Mouse (Mus musculus): ENCODE measurements at regions not wholly inside any gene's neighbourhood (a gene's known extent, or its start where the extent isn't known, plus 50 kb on each side); places are given as distances from the start of the nearest gene placed in this dataset.

DNA sequence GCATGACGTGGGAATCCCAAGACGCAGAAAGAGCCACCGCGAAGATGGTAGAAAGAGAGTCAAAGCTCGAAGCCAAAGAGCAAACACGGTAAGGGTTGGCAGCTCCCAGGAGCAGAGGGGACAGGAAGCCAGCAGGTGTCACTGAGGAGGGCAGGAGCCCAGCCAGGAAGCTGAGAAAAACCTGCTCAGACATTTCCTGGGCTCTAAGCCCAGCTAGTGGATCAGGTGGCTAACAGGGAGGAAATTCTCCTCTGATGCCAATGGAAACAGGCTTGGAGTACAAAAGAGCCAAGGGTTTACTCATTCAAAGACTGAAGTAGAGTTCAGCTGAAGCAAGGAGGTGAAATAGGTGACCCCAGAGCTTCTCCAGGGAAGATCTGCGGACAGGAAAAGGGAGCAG lies 368.9 kb downstream of the Nkx6-1 start:
- no peak for TF ChIP-seq CTCF (IDR thresholded peaks at IDR 0.05; ENCODE audit: extremely low read depth, insufficient read depth, low read length)
- no peak for TF ChIP-seq POLR2A (IDR thresholded peaks at IDR 0.05; ENCODE audit: extremely low read depth, insufficient read depth, low read length)
